Comparison of ENCODE assay signal across 9 mouse cellular contexts in genomic region chr11:117350462-117351222, GRCm38 (mm10).
A peak's percentile ranks its signal among the peaks of the same experiment; 100 is the strongest.
DNase-seq lines count a peak whose midpoint lies in the region; ATAC-seq and TF ChIP-seq lines count a peak whose summit lies in the region.
"Had no signal": no experiment of that assay in that cellular context is flagged by ENCODE, and none has a peak within 500 bp of the region (broad histone marks: within the 10 kb centered on the region; RNA-seq: fewer than 3 reads in every experiment).

No protein-coding gene starts in this region.

- no peak overlapping the region for H3K4me3 ChIP-seq in hindbrain, embryonic 12.5 days
- no peak overlapping the region for H3K4me3 ChIP-seq in hindbrain, postnatal 0 days (ENCODE audit: low read length)
- no peak overlapping the region for H3K4me3 ChIP-seq in limb, embryonic 15.5 days

- peak overlapping the region; percentile 35; the same call in 1 of the 2 replicates for H3K27ac ChIP-seq in hindbrain, embryonic 12.5 days
- H3K27ac ChIP-seq in hindbrain, postnatal 0 days: no peak overlapping the region; the same call in 1 of the 2 replicates
- H3K27ac ChIP-seq in limb, embryonic 15.5 days: peak overlapping the region; percentile 82

- 83% methylated on average over 11 of the region's 11 CpGs for WGBS in hindbrain, embryonic 12.5 days
- 92% methylated on average over 11 of the region's 11 CpGs for WGBS in hindbrain, postnatal 0 days
- 78% methylated on average over 11 of the region's 11 CpGs for WGBS in limb, embryonic 15.5 days

- no peaks in the 10 kb centered on the region for H3K27me3 ChIP-seq in hindbrain, embryonic 12.5 days
- H3K27me3 ChIP-seq in hindbrain, postnatal 0 days (ENCODE audit: insufficient read depth, low read length): no peaks in the 10 kb centered on the region
- H3K27me3 ChIP-seq in limb, embryonic 15.5 days: no peaks in the 10 kb centered on the region

- H3K9me3 ChIP-seq in hindbrain, embryonic 12.5 days (replicated peaks): no peaks in the 10 kb centered on the region
- no peaks in the 10 kb centered on the region for H3K9me3 ChIP-seq in hindbrain, postnatal 0 days (ENCODE audit: low read length)
- no peaks in the 10 kb centered on the region for H3K9me3 ChIP-seq in limb, embryonic 15.5 days

- H3K4me2 ChIP-seq in hindbrain, embryonic 12.5 days (replicated peaks): no peak overlapping the region
- no peak overlapping the region for H3K4me2 ChIP-seq in hindbrain, postnatal 0 days (ENCODE audit: low read depth, low read length)
- no peak overlapping the region for H3K4me2 ChIP-seq in limb, embryonic 15.5 days

- ATAC-seq in hindbrain, embryonic 12.5 days (ENCODE audit: low FRiP score): no peak
- no peak for ATAC-seq in hindbrain, postnatal 0 days
- 0 out of 2 replicates have a peak, but pooled peaks have one; percentile 18 for ATAC-seq in common myeloid progenitor, adult 5-6 weeks (replicated peaks; ENCODE audit: low read depth, poor library complexity, severe bottlenecking)
- ATAC-seq in limb, embryonic 15.5 days (ENCODE audit: insufficient number of reproducible peaks, low FRiP score, low TSS enrichment, low read depth): no peak
- no peak for ATAC-seq in granulocyte monocyte progenitor cell, adult 5-6 weeks (replicated peaks; ENCODE audit: poor library complexity, severe bottlenecking)

- H3K36me3 ChIP-seq in hindbrain, embryonic 12.5 days: peaks cover 47% of the 10 kb centered on the region
- peaks cover 32% of the 10 kb centered on the region for H3K36me3 ChIP-seq in hindbrain, postnatal 0 days (ENCODE audit: insufficient read depth, low read length)
- peaks cover 45% of the 10 kb centered on the region for H3K36me3 ChIP-seq in limb, embryonic 15.5 days

- H3K4me1 ChIP-seq in hindbrain, embryonic 12.5 days: peaks cover 53% of the 10 kb centered on the region
- peaks cover 21% of the 10 kb centered on the region for H3K4me1 ChIP-seq in hindbrain, postnatal 0 days (ENCODE audit: insufficient read depth, low read length)
- H3K4me1 ChIP-seq in limb, embryonic 15.5 days: peaks cover 50% of the 10 kb centered on the region

- no peak overlapping the region for H3K9ac ChIP-seq in hindbrain, embryonic 12.5 days
- no peak overlapping the region for H3K9ac ChIP-seq in hindbrain, postnatal 0 days (replicated peaks; ENCODE audit: low read length)
- H3K9ac ChIP-seq in limb, embryonic 15.5 days: no peak overlapping the region
- H3K9ac ChIP-seq: lung, embryonic 14.5 days had no signal

- no peak for TF ChIP-seq CTCF in hindbrain, postnatal 0 days (IDR thresholded peaks at IDR 0.05; ENCODE audit: low read depth)

- no peak for DNase-seq in hindbrain, postnatal 0 days (ENCODE audit: low spot score)
- peak; percentile 61 for DNase-seq in A20 (ENCODE audit: low read depth, low spot score)
- DNase-seq in urinary bladder, postnatal 25 days (ENCODE audit: low spot score): no peak
- DNase-seq in embryo, embryonic 9.5 days (ENCODE audit: extremely low spot score): no peak
